Comparison of ENCODE assay signal across 8 mouse cellular contexts in the genomic region with DNA sequence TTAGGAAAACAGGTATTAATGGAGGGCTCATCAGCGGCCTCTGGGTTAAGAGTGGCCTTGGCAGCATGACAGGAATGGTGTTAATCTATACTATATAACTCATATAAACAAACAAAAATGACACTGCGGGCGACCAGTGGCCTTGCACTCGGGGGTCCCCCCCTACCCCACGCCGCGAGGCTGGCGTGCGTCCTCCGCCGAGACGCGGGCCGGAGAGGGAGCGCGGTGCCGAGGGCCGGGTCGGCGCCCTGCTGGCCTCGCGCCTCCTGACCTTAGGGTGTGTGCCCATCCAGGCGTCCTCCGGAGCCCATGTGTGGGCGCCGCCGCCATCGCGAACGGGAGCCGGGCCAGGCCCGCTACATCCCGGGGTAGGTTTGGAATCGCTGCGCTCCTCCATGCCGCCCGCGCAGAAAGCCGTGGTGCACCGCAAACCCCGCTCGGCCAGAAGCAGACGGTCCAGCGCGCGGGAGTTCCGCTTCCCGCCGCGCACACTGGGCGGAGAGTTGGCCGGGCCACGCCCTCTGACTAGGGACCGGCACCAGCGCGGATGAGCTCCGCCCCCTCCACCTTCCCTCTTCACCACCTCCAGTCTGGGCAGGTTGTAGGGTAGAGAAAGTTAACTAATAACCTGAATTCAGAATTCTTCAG. TPM values are rescaled to one million over a fixed set of nuclear protein-coding genes. Genes with fewer than 3 reads are reported as not detected.
DNase-seq lines count a peak whose midpoint lies in the region; ATAC-seq and TF ChIP-seq lines count a peak whose summit lies in the region.

TSS of gene Tsen15 (minus strand) at position 501 of the 648 bp plus-strand sequence.

- no peaks in the 10 kb centered on the region for H3K27me3 ChIP-seq in kidney, embryonic 14.5 days (ENCODE audit: control insufficient read depth, insufficient read depth, low read length)
- H3K27me3 ChIP-seq in limb, embryonic 14.5 days (ENCODE audit: control insufficient read depth, insufficient read depth, low read length) = no peaks in the 10 kb centered on the region
- no peaks in the 10 kb centered on the region for H3K27me3 ChIP-seq in midbrain, embryonic 16.5 days (ENCODE audit: control insufficient read depth, insufficient read depth, low read depth, low read length)
- H3K27me3 ChIP-seq in spleen, adult 2 months (ENCODE audit: control insufficient read depth, insufficient read depth, low read length) = no peaks in the 10 kb centered on the region

- H3K4me1 ChIP-seq in bone marrow macrophage, adult 2 months (ENCODE audit: control insufficient read depth, insufficient read depth, low read length) = peaks cover 6% of the 10 kb centered on the region
- no peaks in the 10 kb centered on the region for H3K4me1 ChIP-seq in embryonic fibroblast, embryonic 13.5 days (ENCODE audit: control insufficient read depth, insufficient read depth, low read length)
- no peaks in the 10 kb centered on the region for H3K4me1 ChIP-seq in kidney, embryonic 14.5 days (ENCODE audit: control insufficient read depth, insufficient read depth, low read length)
- H3K4me1 ChIP-seq in limb, embryonic 14.5 days (ENCODE audit: control insufficient read depth, insufficient read depth, low read length) = no peaks in the 10 kb centered on the region
- peaks cover 6% of the 10 kb centered on the region; the same call in 1 of the 2 replicates for H3K4me1 ChIP-seq in midbrain, embryonic 16.5 days (ENCODE audit: control insufficient read depth, insufficient read depth, low read length)
- H3K4me1 ChIP-seq in spleen, adult 2 months (ENCODE audit: control insufficient read depth, insufficient read depth, insufficient read length) = no peaks in the 10 kb centered on the region

- peaks cover 11% of the 10 kb centered on the region; the same call in 1 of the 2 replicates for H3K36me3 ChIP-seq in kidney, embryonic 14.5 days (ENCODE audit: control insufficient read depth, insufficient read depth, low read length)
- H3K36me3 ChIP-seq in limb, embryonic 14.5 days (ENCODE audit: control insufficient read depth, insufficient read depth, low read length) = peaks cover 11% of the 10 kb centered on the region
- no peaks in the 10 kb centered on the region for H3K36me3 ChIP-seq in midbrain, embryonic 16.5 days (ENCODE audit: control insufficient read depth, insufficient read depth, low read length)
- H3K36me3 ChIP-seq in spleen, adult 2 months (ENCODE audit: control insufficient read depth, insufficient read depth, low read length) = no peaks in the 10 kb centered on the region; the same call in 1 of the 2 replicates

- peak; percentile 83 to 86 for DNase-seq in B cell, adult 2 months
- DNase-seq in heart, adult 9 months (ENCODE audit: low spot score in 2 of 2) = peak; percentile 85
- DNase-seq in limb, embryonic 14.5 days (ENCODE audit: low spot score) = peak; percentile 81
- peak; percentile 47 to 79 for DNase-seq in spleen, adult 2 months (ENCODE audit: low read depth in 1 of 2, low spot score in 2 of 2)

- TF ChIP-seq POLR2A in bone marrow macrophage, adult 2 months (IDR thresholded peaks at IDR 0.05; ENCODE audit: borderline replicate concordance, low read depth, low read length) = no peak
- peak; percentile 70 for TF ChIP-seq POLR2A in embryonic fibroblast, embryonic 13.5 days (IDR thresholded peaks at IDR 0.05; ENCODE audit: low read depth, low read length)
- TF ChIP-seq POLR2A in limb, embryonic 14.5 days (IDR thresholded peaks at IDR 0.05; ENCODE audit: borderline replicate concordance, extremely low read depth, insufficient read depth, insufficient read length) = no peak
- TF ChIP-seq POLR2A in spleen, adult 2 months (IDR thresholded peaks at IDR 0.05; ENCODE audit: low read depth, low read length) = no peak

- TF ChIP-seq CTCF in bone marrow macrophage, adult 2 months (IDR thresholded peaks at IDR 0.05; ENCODE audit: low read depth, low read length) = no peak
- TF ChIP-seq CTCF in embryonic fibroblast, embryonic 13.5 days (IDR thresholded peaks at IDR 0.05; ENCODE audit: borderline replicate concordance, insufficient read depth, low read length) = no peak
- TF ChIP-seq CTCF in spleen, adult 2 months (IDR thresholded peaks at IDR 0.05; ENCODE audit: extremely low read depth, insufficient read depth, insufficient read length, insufficient replicate concordance) = no peak

- H3K27ac ChIP-seq in bone marrow macrophage, adult 2 months (ENCODE audit: insufficient read depth, low read depth, low read length) = no peak within 1 kb of the TSS
- H3K27ac ChIP-seq in embryonic fibroblast, embryonic 13.5 days (ENCODE audit: insufficient read depth, low read length) = no peak within 1 kb of the TSS
- no peak within 1 kb of the TSS for H3K27ac ChIP-seq in kidney, embryonic 14.5 days (ENCODE audit: low read depth, low read length)
- H3K27ac ChIP-seq in limb, embryonic 14.5 days (replicated peaks; ENCODE audit: low read depth, low read length) = no peak within 1 kb of the TSS
- H3K27ac ChIP-seq in midbrain, embryonic 16.5 days (ENCODE audit: low read length) = no peak within 1 kb of the TSS
- no peak within 1 kb of the TSS for H3K27ac ChIP-seq in spleen, adult 2 months (ENCODE audit: insufficient read depth, low read length)

- ATAC-seq in kidney, embryonic 14.5 days (ENCODE audit: low FRiP score, low TSS enrichment) = peak; percentile 98
- peak; percentile 96 for ATAC-seq in limb, embryonic 14.5 days (ENCODE audit: low FRiP score, low read depth)
- peak; percentile 95 for ATAC-seq in midbrain, embryonic 16.5 days

- H3K9me3 ChIP-seq in kidney, embryonic 14.5 days (ENCODE audit: control insufficient read depth, low read length) = no peaks in the 10 kb centered on the region
- no peaks in the 10 kb centered on the region for H3K9me3 ChIP-seq in limb, embryonic 14.5 days (ENCODE audit: control insufficient read depth, low read length)
- H3K9me3 ChIP-seq in midbrain, embryonic 16.5 days (replicated peaks; ENCODE audit: control insufficient read depth, low read length, poor library complexity, severe bottlenecking) = no peaks in the 10 kb centered on the region

- peak within 1 kb of the TSS; percentile 46 for H3K4me2 ChIP-seq in kidney, embryonic 14.5 days (replicated peaks; ENCODE audit: low read depth, low read length)
- peak within 1 kb of the TSS; percentile 65 for H3K4me2 ChIP-seq in limb, embryonic 14.5 days (replicated peaks; ENCODE audit: low read depth, low read length, severe bottlenecking)
- H3K4me2 ChIP-seq in midbrain, embryonic 16.5 days (ENCODE audit: low read length) = peak within 1 kb of the TSS; percentile 73

- under 1% methylated on average over 57 of the region's 57 CpGs for WGBS in kidney, embryonic 14.5 days
- WGBS in limb, embryonic 14.5 days = 0% methylated on average over 46 of the region's 57 CpGs
- WGBS in midbrain, embryonic 16.5 days = under 1% methylated on average over 57 of the region's 57 CpGs
- under 1% methylated on average over 57 of the region's 57 CpGs for WGBS in spleen, adult 2 months

- peak within 1 kb of the TSS; percentile 80 for H3K9ac ChIP-seq in kidney, embryonic 14.5 days (ENCODE audit: low read depth, low read length)
- H3K9ac ChIP-seq in limb, embryonic 14.5 days (ENCODE audit: low read depth, low read length, severe bottlenecking) = peak within 1 kb of the TSS; percentile 86
- H3K9ac ChIP-seq in midbrain, embryonic 16.5 days (ENCODE audit: low read depth, low read length) = peak within 1 kb of the TSS; percentile 90

- H3K4me3 ChIP-seq in bone marrow macrophage, adult 2 months (ENCODE audit: insufficient read depth, low read length) = peak within 1 kb of the TSS; percentile 77
- peak within 1 kb of the TSS; percentile 99 for H3K4me3 ChIP-seq in embryonic fibroblast, embryonic 13.5 days (ENCODE audit: insufficient read depth, low read length)
- H3K4me3 ChIP-seq in kidney, embryonic 14.5 days (ENCODE audit: low read length) = peak within 1 kb of the TSS; percentile 74
- peak within 1 kb of the TSS; percentile 84 for H3K4me3 ChIP-seq in limb, embryonic 14.5 days (replicated peaks; ENCODE audit: low read length)
- peak within 1 kb of the TSS; percentile 85 for H3K4me3 ChIP-seq in midbrain, embryonic 16.5 days (ENCODE audit: low read depth, low read length)
- peak within 1 kb of the TSS; percentile 80 for H3K4me3 ChIP-seq in spleen, adult 2 months (ENCODE audit: extremely low read depth, insufficient read depth, insufficient read length)

RNA-seq across cellular contexts. Expression of gene Tsen15, which starts in this region (rescaled TPM):
- polyA plus RNA-seq in bone marrow macrophage, adult 2 months (2012; ENCODE audit: insufficient read depth, insufficient read length, missing spikeins) = 20.2 and 20.3 TPM in 2 replicates
- polyA plus RNA-seq in embryonic fibroblast, embryonic 13.5 days (2011; ENCODE audit: insufficient read length, low read depth, missing spikeins) = 35.4 and 38.0 TPM in 2 replicates
- polyA plus RNA-seq in kidney, embryonic 14.5 days (2014; fragmentation: Nextera tagmentation; extraction: Ambion mirVana) = 83.5 and 102 TPM in 2 replicates
- 58.2 and 66.3 TPM in 2 replicates for polyA plus RNA-seq in limb, embryonic 14.5 days (2012; rRNA removed)
- 84.2 and 85.0 TPM in 2 replicates for polyA plus RNA-seq in limb, embryonic 14.5 days (2014; fragmentation: Nextera tagmentation; extraction: Ambion mirVana)
- polyA plus RNA-seq in midbrain, embryonic 16.5 days (2015; fragmentation: Nextera tagmentation; extraction: Ambion mirVana) = 39.3 and 42.6 TPM in 2 replicates
- polyA plus RNA-seq in spleen, adult 2 months (2012; rRNA removed) = 5.8 and 6.6 TPM in 2 replicates
